Mouse (Mus musculus): Measurements from ENCODE around the gene Dnal1.

Gene Dnal1

GRCm38 (mm10) chr12:84128576-84128975, 14.4 kb downstream of the Dnal1 start:
- DNase-seq (ENCODE audit: extremely low spot score) = no peak

- no peak for DNase-seq (ENCODE audit: extremely low spot score)
Measured at GRCm38 (mm10) chr12:84129931-84130330, 15.8 kb downstream of the Dnal1 start.

- no peak for DNase-seq (ENCODE audit: extremely low spot score)
Measured at GRCm38 (mm10) chr12:84132265-84132664, 18.1 kb downstream of the Dnal1 start.

GRCm38 (mm10) chr12:84137131-84137530, 23.0 kb downstream of the Dnal1 start:
- DNase-seq (ENCODE audit: extremely low spot score) = no peak

- no peak for DNase-seq (ENCODE audit: extremely low spot score)
Measured at GRCm38 (mm10) chr12:84140135-84140534, 26.0 kb downstream of the Dnal1 start.

GRCm38 (mm10) chr12:84141271-84141670, 27.1 kb downstream of the Dnal1 start:
- no peak for DNase-seq (ENCODE audit: extremely low spot score)

GRCm38 (mm10) chr12:84142281-84143050, 28.3 kb downstream of the Dnal1 start:
- peak; percentile 48 for DNase-seq (ENCODE audit: extremely low spot score)

GRCm38 (mm10) chr12:84147954-84148621, 33.9 kb downstream of the Dnal1 start, which contains the start of gene Pnma1:
Gene Pnma1, minus strand, starts transcription at chr12:84148489.
- peak; percentile 86 for DNase-seq (ENCODE audit: extremely low spot score)

- DNase-seq (ENCODE audit: extremely low spot score) = no peak
Measured at GRCm38 (mm10) chr12:84148622-84149012, 34.5 kb downstream of the Dnal1 start.

- DNase-seq (ENCODE audit: extremely low spot score) = no peak
Measured at GRCm38 (mm10) chr12:84149971-84150370, 35.8 kb downstream of the Dnal1 start.

- no peak for DNase-seq (ENCODE audit: extremely low spot score)
Measured at GRCm38 (mm10) chr12:84150976-84151375, 36.8 kb downstream of the Dnal1 start.

GRCm38 (mm10) chr12:84151911-84152310, 37.7 kb downstream of the Dnal1 start:
- no peak for DNase-seq (ENCODE audit: extremely low spot score)

GRCm38 (mm10) chr12:84152352-84153190, 38.4 kb downstream of the Dnal1 start:
- no peak for DNase-seq (ENCODE audit: extremely low spot score)

GRCm38 (mm10) chr12:84153414-84153813, 39.2 kb downstream of the Dnal1 start:
- no peak for DNase-seq (ENCODE audit: extremely low spot score)

GRCm38 (mm10) chr12:84154786-84155522, 40.8 kb downstream of the Dnal1 start:
- DNase-seq (ENCODE audit: extremely low spot score) = no peak

- DNase-seq (ENCODE audit: extremely low spot score) = no peak
Measured at GRCm38 (mm10) chr12:84155523-84155871, 41.3 kb downstream of the Dnal1 start.

GRCm38 (mm10) chr12:84156210-84156609, 42.0 kb downstream of the Dnal1 start:
- DNase-seq (ENCODE audit: extremely low spot score) = no peak

GRCm38 (mm10) chr12:84158156-84158555, 44.0 kb downstream of the Dnal1 start:
- no peak for DNase-seq (ENCODE audit: extremely low spot score)

GRCm38 (mm10) chr12:84160491-84160890, 46.3 kb downstream of the Dnal1 start:
- DNase-seq (ENCODE audit: extremely low spot score) = no peak

- DNase-seq (ENCODE audit: extremely low spot score) = no peak
Measured at GRCm38 (mm10) chr12:84161116-84161515, 47.0 kb downstream of the Dnal1 start.

- DNase-seq (ENCODE audit: extremely low spot score) = no peak
Measured at GRCm38 (mm10) chr12:84161616-84162433, 47.7 kb downstream of the Dnal1 start.
